Mouse (Mus musculus) limb, embryonic 12.5 days (tissue): ENCODE measurements at regions not wholly inside any gene's neighbourhood (a gene's known extent, or its start where the extent isn't known, plus 50 kb on each side); places are given as distances from the start of the nearest gene placed in this dataset.

Experiments
- ATAC-seq: fragments of 200-750 bp; cut with Nextera tagmentation; 2 replicates; pipeline ENCODE4 v1.8.0; 2017; ENCODE audit warnings: low read depth, moderate TSS enrichment; ENCODE audit not compliant: insufficient number of reproducible peaks, insufficient read depth, low FRiP score, low TSS enrichment
- H3K27ac ChIP-seq: fragments of 300-500 bp; sonication (generic); 2 replicates; pipeline ENCODE4 v1.5.1; 2016; ENCODE audit warnings: mild to moderate bottlenecking, moderate library complexity
- H3K27me3 ChIP-seq: fragments of 300-500 bp; sonication (generic); 2 replicates; pipeline ENCODE4 v1.6.1; 2016; ENCODE audit warnings: mild to moderate bottlenecking, moderate library complexity
- H3K36me3 ChIP-seq: fragments of 300-500 bp; sonication (generic); 2 replicates; pipeline ENCODE4 v1.6.1; 2016; ENCODE audit warnings: mild to moderate bottlenecking, moderate library complexity
- H3K4me1 ChIP-seq: fragments of 300-500 bp; sonication (generic); replicated peaks from 2 replicates; pipeline ENCODE4 v1.6.1; 2016
- H3K4me2 ChIP-seq: fragments of 300-500 bp; sonication (generic); 2 replicates; pipeline ENCODE4 v1.6.1; 2016; ENCODE audit warnings: mild to moderate bottlenecking, moderate library complexity
- H3K4me3 ChIP-seq: fragments of 300-500 bp; sonication (generic); replicated peaks from 2 replicates; pipeline ENCODE4 v1.5.1; 2016; ENCODE audit warnings: mild to moderate bottlenecking
- H3K9ac ChIP-seq: fragments of 300-500 bp; sonication (generic); replicated peaks from 2 replicates; pipeline ENCODE4 v1.6.1; 2016; ENCODE audit warnings: mild to moderate bottlenecking, moderate library complexity
- H3K9me3 ChIP-seq: fragments of 300-500 bp; sonication (generic); 2 replicates; pipeline ENCODE4 v1.6.1; 2016; ENCODE audit warnings: mild to moderate bottlenecking, moderate library complexity
- WGBS: fragments of 180-500 bp; shearing (Covaris S2); methylation state at CpG from one replicate; pipeline ENCODE4 v1.1.7; 2016; 5-methylcytosine and 5-hydroxymethylcytosine counted together

- no peak overlapping the region for H3K9ac ChIP-seq
- 94% methylated on average over 17 of the region's 17 CpGs for WGBS
- no peaks in the 10 kb centered on the region for H3K27me3 ChIP-seq
- no peak overlapping the region for H3K27ac ChIP-seq
- ATAC-seq = no peak
- no peak overlapping the region for H3K4me2 ChIP-seq
- H3K9me3 ChIP-seq = no peaks in the 10 kb centered on the region
- H3K36me3 ChIP-seq = no peaks in the 10 kb centered on the region
- no peaks in the 10 kb centered on the region for H3K4me1 ChIP-seq
- H3K4me3 ChIP-seq = no peak overlapping the region
Measured at GRCm38 (mm10) chr1:181302151-181302550, 50.3 kb upstream of the Cnih3 start.
